Mouse (Mus musculus) stomach, postnatal 0 days (tissue): Measurements from ENCODE around the gene Zpbp2.

Experiments used
- CTCF ChIP-seq: IDR thresholded peaks from 2 replicates; pipeline ENCODE4 v1.5.1; 2016; ENCODE audit warnings: antibody characterized with exemption, low read depth, mild to moderate bottlenecking, moderate library complexity
- EP300 ChIP-seq: optimal IDR thresholded peaks from 2 replicates; pipeline ENCODE3; 2016; ENCODE audit warnings: antibody characterized with exemption

DNA sequence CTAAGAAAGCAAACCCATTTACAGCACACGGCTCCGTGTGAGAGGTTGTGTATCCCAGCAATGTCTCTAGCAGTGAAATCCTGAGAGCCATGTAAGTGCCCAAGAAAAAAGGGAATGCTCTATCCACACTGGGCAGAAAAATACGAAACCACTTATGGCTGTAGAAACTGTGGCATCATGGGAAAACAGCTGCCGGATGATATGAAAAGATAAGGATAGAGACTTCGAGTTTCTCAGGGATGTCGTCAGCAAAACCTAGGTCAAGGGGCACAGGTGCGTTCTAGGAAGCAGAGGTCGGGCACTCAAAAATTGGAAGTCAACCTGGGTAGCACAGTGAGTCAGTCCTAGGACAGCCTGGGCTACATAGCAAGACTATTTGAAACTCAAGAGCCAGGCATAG, 38.4 kb downstream of the Zpbp2 start:
- TF ChIP-seq CTCF (no peak), EP300 (no peak)
